Mouse (Mus musculus) kidney, adult 10 weeks (tissue): ENCODE data around the gene Mink1. TPM values are rescaled to one million over a fixed set of nuclear protein-coding genes. Genes with fewer than 3 reads are reported as not detected.

Experiments
- polyA plus RNA-seq: library from polyadenylated mRNA; stranded (reverse); fragments of 350-450 nt; fragmentation: Illumina TruSeq; extraction: RNeasy Lipid Tissue Mini Kit (QIAGEN cat#74804); gene quantifications from one replicate; pipeline ENCODE4 v1.2.3, GENCODE M21; 2014; ENCODE audit warnings: low read depth, low replicate concordance

Mink1 gene
- 4.5 TPM for polyA plus RNA-seq

GRCm38 (mm10) chr11:70562287-70562994 lies at the start of gene Mink1:
Mink1 (plus strand) TSS chr11:70562881.

DNA sequence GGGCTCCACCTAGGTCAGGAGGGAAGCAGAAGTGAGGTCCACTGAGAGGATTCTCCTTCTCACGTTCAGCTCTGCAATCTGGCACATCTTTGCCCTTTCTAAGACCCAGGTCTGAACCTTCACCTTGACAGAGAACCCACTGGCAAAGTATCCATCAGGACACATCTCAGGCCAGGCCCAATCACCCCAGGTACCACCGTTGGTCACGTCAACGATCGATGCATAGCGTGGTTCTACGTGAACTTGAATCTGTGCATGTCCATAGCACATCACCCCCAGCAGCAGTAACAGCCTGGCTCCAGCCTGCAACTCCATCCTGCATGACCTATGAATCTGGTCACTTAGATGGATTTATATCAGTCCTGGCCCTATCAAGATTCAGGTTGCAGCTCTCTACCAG lies 48.4 kb upstream of the Mink1 start, which contains the start of gene Vmo1:
Gene Vmo1, minus strand, starts transcription at position 329 of the 400 bp plus-strand sequence.

GRCm38 (mm10) chr11:70518923-70519322 lies 43.8 kb upstream of the Mink1 start, which contains the start of gene Gltpd2:
Gltpd2 (plus strand) TSS chr11:70519196.

DNA sequence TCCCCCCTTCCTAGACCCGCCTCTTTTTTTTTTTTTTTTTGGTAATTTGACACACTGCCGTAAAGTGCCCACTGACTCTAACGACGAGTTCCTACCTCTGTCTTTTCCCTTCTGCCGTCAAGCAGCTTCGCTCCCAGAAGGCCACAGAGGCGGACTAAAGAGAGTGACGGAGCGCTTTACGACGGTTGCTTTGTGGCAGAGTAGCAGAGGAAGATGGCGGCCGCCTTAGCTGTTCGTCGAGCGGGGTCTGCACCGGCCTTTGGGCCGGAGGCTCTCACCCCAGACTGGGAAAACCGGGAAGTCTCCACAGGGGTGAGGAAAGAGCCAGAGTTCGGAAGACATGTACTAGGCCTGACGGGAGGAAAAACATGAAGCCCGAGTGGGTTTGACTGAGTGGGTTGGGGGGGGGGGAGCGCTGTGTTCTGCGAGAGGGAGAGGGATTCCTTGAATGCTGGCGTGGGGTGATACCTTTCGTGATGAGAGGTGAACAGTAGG lies 37.5 kb upstream of the Mink1 start, which contains the start of gene Psmb6:
Gene Psmb6, plus strand, starts transcription at position 184 of the 495 bp plus-strand sequence.

GRCm38 (mm10) chr11:70532839-70533238 lies 29.8 kb upstream of the Mink1 start, which contains the start of gene Gm40193:
Gm40193 (minus strand) TSS chr11:70532939.

GRCm38 (mm10) chr11:70539877-70540587 lies 22.6 kb upstream of the Mink1 start, which contains the start of gene Pld2:
Pld2 (plus strand) TSS chr11:70540064.

DNA sequence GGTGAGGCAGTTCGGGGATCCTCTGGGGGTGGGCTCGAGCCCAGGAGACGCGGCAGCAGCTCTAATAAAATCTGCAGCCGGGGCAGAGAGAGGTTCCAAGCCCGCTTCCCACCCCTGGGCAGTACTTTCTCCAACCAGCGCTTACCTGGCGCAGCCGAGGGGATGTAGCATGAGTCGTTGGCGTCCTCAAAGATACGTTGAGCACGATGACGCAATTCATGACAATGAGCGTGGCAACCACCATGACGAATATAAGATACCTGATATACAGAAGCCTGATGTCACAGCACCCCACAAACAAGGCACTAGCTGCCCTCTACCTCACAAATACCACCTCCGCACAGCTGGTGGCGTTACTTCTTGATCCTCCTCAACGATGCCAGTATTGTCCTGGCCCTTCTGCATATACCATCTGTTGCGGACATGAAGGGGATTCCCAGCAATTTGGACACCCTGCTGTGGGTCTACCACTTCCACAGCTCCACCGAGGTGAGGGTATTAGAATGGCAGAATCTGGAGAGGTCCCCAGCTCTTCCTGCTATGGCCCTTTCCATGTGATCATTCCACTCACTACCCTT lies 52.9 kb downstream of the Mink1 start, which contains the start of gene 4930544D05Rik:
Gene 4930544D05Rik, plus strand, starts transcription at position 333 of the 578 bp plus-strand sequence.

DNA sequence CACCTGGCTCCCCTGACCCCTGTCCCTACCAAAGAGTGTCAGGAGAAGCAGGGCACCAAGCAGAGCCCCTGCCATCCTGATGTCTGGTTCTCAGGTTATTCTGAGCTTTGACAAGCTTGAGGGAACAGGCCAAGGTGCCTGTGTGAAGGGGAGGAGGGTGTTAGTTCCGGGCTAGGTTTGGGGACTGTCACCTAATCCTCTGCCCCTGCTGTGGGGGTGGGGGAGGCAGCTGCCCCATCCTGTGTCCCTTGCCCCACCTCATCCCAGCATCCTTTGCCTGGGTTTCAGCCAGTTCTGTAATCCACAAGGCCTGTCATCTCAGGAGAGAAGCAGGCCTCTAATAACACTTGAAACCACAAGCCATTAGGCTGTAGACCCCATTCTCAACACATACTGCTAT lies 56.4 kb downstream of the Mink1 start, which contains the start of gene Chrne:
Gene Chrne, minus strand, starts transcription at position 116 of the 400 bp plus-strand sequence.

DNA sequence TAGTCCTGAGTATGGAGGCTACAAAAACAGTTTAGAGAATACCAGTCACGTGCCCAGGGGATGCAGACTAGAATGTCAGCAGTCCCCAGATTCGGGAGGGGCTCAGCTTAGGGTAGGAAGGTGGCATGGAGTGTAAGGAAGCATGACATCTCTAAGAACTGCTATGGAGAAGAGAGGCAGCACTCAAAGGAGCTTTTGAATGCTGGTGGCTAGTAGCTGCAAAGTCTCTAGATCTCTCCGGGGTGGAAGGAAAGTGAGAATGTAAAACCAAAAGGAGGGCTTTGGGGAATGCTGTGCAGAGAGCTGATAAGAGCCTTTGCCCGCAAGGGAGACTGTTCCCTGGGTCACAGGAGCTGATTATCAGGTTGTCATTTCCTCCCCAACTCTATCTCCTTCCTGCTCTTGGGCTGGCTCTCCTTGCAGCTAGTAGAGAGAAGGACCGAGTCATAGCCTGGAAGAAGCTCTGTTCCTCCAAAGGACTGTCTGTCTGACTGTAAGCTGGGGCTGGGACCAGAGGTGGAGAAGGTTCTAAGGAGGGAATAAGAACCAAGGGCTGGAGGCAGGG lies 76.1 kb downstream of the Mink1 start, which contains the start of gene Gp1ba:
Gene Gp1ba, plus strand, starts transcription at position 409 of the 565 bp plus-strand sequence.

GRCm38 (mm10) chr11:70646691-70647650 lies 84.3 kb downstream of the Mink1 start, which contains the start of the genes Rnf167 and Slc25a11:
Rnf167 (plus strand) TSS chr11:70647235.
Slc25a11 (minus strand) TSS chr11:70647479.

DNA sequence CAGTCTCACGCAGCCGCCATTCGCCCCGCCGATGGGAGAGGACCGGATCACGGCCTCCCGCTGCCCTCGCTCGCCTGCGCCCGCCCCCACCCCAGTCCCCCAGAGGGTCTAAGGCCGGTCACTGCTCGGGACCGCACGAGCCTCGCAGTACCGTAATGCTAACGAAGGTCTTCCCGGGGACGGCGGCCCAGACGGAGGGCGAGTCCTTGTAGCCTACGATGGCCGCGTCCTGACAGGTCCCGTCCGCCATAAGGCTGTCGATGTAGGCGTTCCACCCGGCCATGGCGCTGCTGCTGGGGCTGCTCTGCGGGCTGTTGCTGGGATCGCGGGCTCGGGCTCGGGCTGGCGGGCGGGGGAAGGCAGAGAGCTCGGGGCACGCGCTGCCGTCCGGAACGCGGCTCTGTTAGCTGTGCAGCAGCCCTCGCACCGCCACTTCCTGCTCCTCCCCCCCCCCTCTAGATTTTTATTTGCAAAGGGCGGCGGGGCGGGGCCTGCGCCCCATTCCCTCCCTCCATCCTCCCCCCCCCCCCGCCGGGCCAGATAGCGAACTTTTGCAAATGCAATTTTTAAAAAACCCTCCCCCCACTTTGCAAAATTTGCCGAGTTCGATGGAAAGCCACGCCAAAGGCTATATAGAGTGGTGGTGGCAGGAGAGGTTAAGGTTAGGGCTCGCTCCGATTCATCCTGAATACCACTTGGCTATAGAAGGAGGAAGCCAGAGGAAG lies 91.7 kb downstream of the Mink1 start, which contains the start of gene Pfn1:
Gene Pfn1, minus strand, starts transcription at position 447 of the 725 bp plus-strand sequence.

DNA sequence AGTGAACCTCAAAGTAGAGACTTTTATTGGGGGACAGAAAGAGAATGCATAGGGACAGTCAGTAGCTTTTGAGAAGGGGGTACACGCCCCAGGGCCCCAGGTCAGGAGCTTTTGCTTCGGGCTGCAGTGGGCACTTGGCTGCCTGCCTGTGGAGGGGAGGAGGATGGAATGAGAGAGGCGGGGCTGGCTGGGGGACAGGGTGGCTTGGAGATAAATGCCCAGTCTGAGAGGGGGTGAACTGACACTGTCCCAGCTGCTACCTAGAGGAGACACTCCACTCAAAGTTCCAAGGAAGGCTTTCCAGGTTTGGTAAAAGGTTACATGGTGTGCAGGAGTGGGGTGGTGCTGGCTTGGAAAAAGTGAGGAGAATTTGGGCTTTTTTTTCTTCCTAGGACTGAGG lies 94.3 kb downstream of the Mink1 start, which contains the start of gene Eno3:
Gene Eno3, plus strand, starts transcription at position 239 of the 400 bp plus-strand sequence.

Other genes with a start within 250 kb of the Mink1 start
- not detected for gene Alox12e, start 240.3 kb upstream of the Mink1 start, polyA plus RNA-seq
- not detected for gene Alox15, start 210.8 kb upstream of the Mink1 start, polyA plus RNA-seq
- 3.9 TPM for gene Pelp1, start 152.8 kb upstream of the Mink1 start, polyA plus RNA-seq
- gene Arrb2, start 130.2 kb upstream of the Mink1 start, polyA plus RNA-seq, result 1.1 TPM
- gene Med11, start 111.0 kb upstream of the Mink1 start, polyA plus RNA-seq, result 7.0 TPM
- 0.77 TPM for gene Zmynd15, start 103.4 kb upstream of the Mink1 start, polyA plus RNA-seq
- 26.7 TPM for gene Cxcl16, start 102.9 kb upstream of the Mink1 start, polyA plus RNA-seq
- not detected for gene Tm4sf5, start 57.6 kb upstream of the Mink1 start, polyA plus RNA-seq
- gene Vmo1, start 48.3 kb upstream of the Mink1 start, polyA plus RNA-seq, result not detected
- gene Gltpd2, start 43.7 kb upstream of the Mink1 start, polyA plus RNA-seq, result not detected
- 19.2 TPM for gene Psmb6, start 37.5 kb upstream of the Mink1 start, polyA plus RNA-seq
- gene Gm40193, start 29.9 kb upstream of the Mink1 start, polyA plus RNA-seq, result not detected
- gene Pld2, start 22.8 kb upstream of the Mink1 start, polyA plus RNA-seq, result 0.89 TPM
- not detected for gene 4930544D05Rik, start 53.0 kb downstream of the Mink1 start, polyA plus RNA-seq
- not detected for gene Chrne, start 56.3 kb downstream of the Mink1 start, polyA plus RNA-seq
- not detected for gene Gp1ba, start 76.2 kb downstream of the Mink1 start, polyA plus RNA-seq
- 29.6 TPM for gene Rnf167, start 84.4 kb downstream of the Mink1 start, polyA plus RNA-seq
- 60.0 TPM for gene Slc25a11, start 84.6 kb downstream of the Mink1 start, polyA plus RNA-seq
- 46.9 TPM for gene Pfn1, start 91.8 kb downstream of the Mink1 start, polyA plus RNA-seq
- gene Eno3, start 94.3 kb downstream of the Mink1 start, polyA plus RNA-seq, result 1.1 TPM
- gene Spag7, start 106.5 kb downstream of the Mink1 start, polyA plus RNA-seq, result 30.8 TPM
- gene Camta2, start 125.2 kb downstream of the Mink1 start, polyA plus RNA-seq, result 0.69 TPM
- 1.6 TPM for gene Inca1, start 137.3 kb downstream of the Mink1 start, polyA plus RNA-seq
- gene Kif1c, start 137.7 kb downstream of the Mink1 start, polyA plus RNA-seq, result 13.8 TPM
- 3.5 TPM for gene Zfp3, start 201.3 kb downstream of the Mink1 start, polyA plus RNA-seq
- gene Scimp, start 249.7 kb downstream of the Mink1 start, polyA plus RNA-seq, result 1.7 TPM